In the genomic region with DNA sequence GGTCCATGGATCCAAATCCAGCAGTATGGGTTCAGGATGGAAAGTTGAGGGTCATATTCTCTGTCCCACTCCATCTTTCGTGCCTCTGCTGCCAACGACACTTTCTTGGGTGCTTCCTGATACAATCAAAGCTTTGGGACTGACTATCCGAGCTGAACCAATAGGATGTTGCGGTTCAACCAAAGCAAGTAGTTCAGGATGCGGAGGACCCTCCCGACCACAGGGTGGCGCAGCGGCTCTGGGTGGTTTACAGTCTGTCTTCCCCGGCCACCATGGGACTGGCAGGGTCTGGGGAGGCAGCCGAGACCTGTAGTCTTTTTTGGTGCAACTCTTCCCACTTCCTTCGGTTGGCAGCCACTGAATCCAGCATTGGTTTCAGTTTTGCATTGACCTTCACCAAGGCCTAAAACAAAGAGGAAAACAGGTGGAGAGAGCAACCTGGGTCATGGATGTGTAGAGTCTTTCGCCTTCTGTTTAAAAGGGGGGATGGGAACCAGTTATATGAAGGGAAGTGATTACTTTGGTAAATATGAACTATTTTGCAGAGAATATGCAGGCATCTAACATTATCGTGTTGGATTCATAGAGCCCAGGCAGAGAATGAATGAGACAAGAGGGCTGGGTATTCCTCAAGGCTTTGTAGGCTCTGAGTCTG, we compare ENCODE assay signal across 8 mouse cellular contexts. TPM values are rescaled to one million over a fixed set of nuclear protein-coding genes. Genes with fewer than 3 reads are reported as not detected.
DNase-seq lines count a peak whose midpoint lies in the region; ATAC-seq and TF ChIP-seq lines count a peak whose summit lies in the region.

No protein-coding gene starts in this region.

- H3K27ac ChIP-seq in ES-Bruce4 (ENCODE audit: insufficient read depth, low read length): no peak overlapping the region
- peak overlapping the region; percentile 81 for H3K27ac ChIP-seq in embryonic facial prominence, embryonic 10.5 days (replicated peaks)
- no peak overlapping the region for H3K27ac ChIP-seq in heart, embryonic 15.5 days

- peaks cover 2% of the 10 kb centered on the region for H3K4me1 ChIP-seq in ES-Bruce4 (ENCODE audit: control insufficient read depth, insufficient read depth, low read length)
- H3K4me1 ChIP-seq in embryonic facial prominence, embryonic 10.5 days: peaks cover 74% of the 10 kb centered on the region
- H3K4me1 ChIP-seq in heart, embryonic 15.5 days (replicated peaks): peaks cover 17% of the 10 kb centered on the region

- H3K4me2 ChIP-seq in heart, embryonic 15.5 days: peak overlapping the region; percentile 40

- peak; percentile 91 for TF ChIP-seq CTCF in ES-Bruce4 (IDR thresholded peaks at IDR 0.05; ENCODE audit: low read depth, low read length)

- TF ChIP-seq EP300 in ES-Bruce4 (IDR thresholded peaks at IDR 0.05; ENCODE audit: insufficient read depth, low read depth, low read length): no peak

- no peak overlapping the region for H3K9ac ChIP-seq in ES-Bruce4 (ENCODE audit: low read depth, poor library complexity, severe bottlenecking)
- H3K9ac ChIP-seq in heart, embryonic 15.5 days: no peak overlapping the region

- no peak overlapping the region for H3K4me3 ChIP-seq in ES-Bruce4 (ENCODE audit: low read depth, low read length)
- H3K4me3 ChIP-seq in embryonic facial prominence, embryonic 10.5 days: 0 out of 2 replicates have a peak overlapping the region, but pooled peaks have one; percentile 2
- no peak overlapping the region for H3K4me3 ChIP-seq in heart, embryonic 15.5 days

- TF ChIP-seq POLR2A in ES-Bruce4 (IDR thresholded peaks at IDR 0.05; ENCODE audit: insufficient read depth, low read length): no peak

- H3K9me3 ChIP-seq in ES-Bruce4 (replicated peaks; ENCODE audit: control insufficient read depth, insufficient read depth, low read length, poor library complexity, severe bottlenecking): no peaks in the 10 kb centered on the region
- no peaks in the 10 kb centered on the region for H3K9me3 ChIP-seq in embryonic facial prominence, embryonic 10.5 days
- no peaks in the 10 kb centered on the region for H3K9me3 ChIP-seq in heart, embryonic 15.5 days (replicated peaks)

- no peaks in the 10 kb centered on the region for H3K36me3 ChIP-seq in ES-Bruce4 (ENCODE audit: control insufficient read depth, insufficient read depth, low read length, poor library complexity, severe bottlenecking)
- no peaks in the 10 kb centered on the region for H3K36me3 ChIP-seq in embryonic facial prominence, embryonic 10.5 days (replicated peaks)
- H3K36me3 ChIP-seq in heart, embryonic 15.5 days: no peaks in the 10 kb centered on the region

- no peak for ATAC-seq in heart, embryonic 15.5 days (replicated peaks; ENCODE audit: insufficient number of reproducible peaks, insufficient read depth, low FRiP score, low read depth)

- DNase-seq in adrenal gland, postnatal 10 days: peak; percentile 89
- DNase-seq in embryonic facial prominence, embryonic 10.5 days (ENCODE audit: low spot score): peak; percentile 86
- peak; percentile 55 to 68 for DNase-seq in layer of hippocampus, postnatal 14 days (ENCODE audit: low spot score in 2 of 2)
- peak; percentile 58 for DNase-seq in lung, postnatal 25 days (ENCODE audit: low spot score)
- DNase-seq in skeletal muscle tissue, adult 2 months (ENCODE audit: low read depth, low spot score): peak; percentile 5
- DNase-seq in MN1 (ENCODE audit: low spot score): no peak

- no peaks in the 10 kb centered on the region; the same call in 1 of the 2 replicates for H3K27me3 ChIP-seq in ES-Bruce4 (ENCODE audit: control insufficient read depth, insufficient read depth, low read length, poor library complexity, severe bottlenecking)
- no peaks in the 10 kb centered on the region for H3K27me3 ChIP-seq in embryonic facial prominence, embryonic 10.5 days (replicated peaks; ENCODE audit: low read depth, poor library complexity, severe bottlenecking)
- H3K27me3 ChIP-seq in heart, embryonic 15.5 days: no peaks in the 10 kb centered on the region

- 43% methylated on average over 13 of the region's 13 CpGs for WGBS in embryonic facial prominence, embryonic 10.5 days
- 40% methylated on average over 13 of the region's 13 CpGs for WGBS in heart, embryonic 15.5 days

RNA-seq across cellular contexts. Expression of gene Ttc30a1, which starts 9.2 kb away (rescaled TPM):
- polyA plus RNA-seq in ES-Bruce4 (2011; ENCODE audit: insufficient read depth, insufficient read length, low read depth, missing spikeins): 2.6 and 3.3 TPM in 2 replicates
- total RNA-seq in adrenal gland, postnatal 10 days (2021): 1 to 10 TPM; 2.4 to 4.5 TPM
- 11.5 and 11.7 TPM in 2 replicates for polyA plus RNA-seq in embryonic facial prominence, embryonic 10.5 days (2016; fragmentation: Nextera tagmentation; extraction: Ambion mirVana)
- polyA plus RNA-seq in heart, embryonic 15.5 days (2015; fragmentation: Nextera tagmentation; extraction: Ambion mirVana): 4.8 and 5.9 TPM in 2 replicates
- 1 to 10 TPM; 2.9 TPM for total RNA-seq in layer of hippocampus, postnatal 14 days (2021)

RNA-seq across cellular contexts. Expression of gene Ttc30a2, which starts 13.0 kb away (rescaled TPM):
- not detected in 2 replicates for polyA plus RNA-seq in ES-Bruce4 (2011; ENCODE audit: insufficient read depth, insufficient read length, low read depth, missing spikeins)
- total RNA-seq in adrenal gland, postnatal 10 days (2021): 1 to 10 TPM in 1 of 2 experiments, under 1 TPM in 1; 0.78 to 1.2 TPM
- 0.23 and 0.65 TPM in 2 replicates for polyA plus RNA-seq in embryonic facial prominence, embryonic 10.5 days (2016; fragmentation: Nextera tagmentation; extraction: Ambion mirVana)
- polyA plus RNA-seq in heart, embryonic 15.5 days (2015; fragmentation: Nextera tagmentation; extraction: Ambion mirVana): 0.76 and 0.78 TPM in 2 replicates
- under 1 TPM in 1 of 2 experiments, not detected in 1; 0.41 TPM for total RNA-seq in layer of hippocampus, postnatal 14 days (2021)

RNA-seq across cellular contexts. Expression of gene Ttc30b, which starts 52.6 kb away (rescaled TPM):
- 0.87 and 1.2 TPM in 2 replicates for polyA plus RNA-seq in ES-Bruce4 (2011; ENCODE audit: insufficient read depth, insufficient read length, low read depth, missing spikeins)
- total RNA-seq in adrenal gland, postnatal 10 days (2021): 10 to 100 TPM; 13.4 to 18.9 TPM
- 6.2 and 7.0 TPM in 2 replicates for polyA plus RNA-seq in embryonic facial prominence, embryonic 10.5 days (2016; fragmentation: Nextera tagmentation; extraction: Ambion mirVana)
- 11.7 and 12.7 TPM in 2 replicates for polyA plus RNA-seq in heart, embryonic 15.5 days (2015; fragmentation: Nextera tagmentation; extraction: Ambion mirVana)
- 10 to 100 TPM; 13.4 TPM for total RNA-seq in layer of hippocampus, postnatal 14 days (2021)
